Mouse (Mus musculus): ENCODE measurements around the gene Snrnp35. TPM values are rescaled to one million over a fixed set of nuclear protein-coding genes. Genes with fewer than 3 reads are reported as not detected.
A peak's percentile ranks its signal among the peaks of the same experiment; 100 is the strongest.

Gene Snrnp35
- polyA plus RNA-seq, 1 experiment, result 1.7 TPM

- no peak for DNase-seq (ENCODE audit: low read depth in 1 of 2, low spot score in 2 of 2)
- WGBS, result 93% methylated on average over 4 of the region's 4 CpGs
- Histone ChIP-seq H3K27ac (ENCODE audit: insufficient read depth, low read length) (no peak overlapping the region), H3K27me3 (ENCODE audit: control insufficient read depth, insufficient read depth, low read length) (no peaks in the 10 kb centered on the region), H3K4me1 (ENCODE audit: control insufficient read depth, insufficient read depth, insufficient read length) (peaks cover 8% of the 10 kb centered on the region; the same call in 1 of the 2 replicates), H3K4me3 (ENCODE audit: extremely low read depth, insufficient read depth, insufficient read length) (no peak overlapping the region), H3K36me3 (ENCODE audit: control insufficient read depth, insufficient read depth, low read length) (no peaks in the 10 kb centered on the region)
- TF ChIP-seq POLR2A (IDR thresholded peaks at IDR 0.05; ENCODE audit: low read depth, low read length) (no peak), CTCF (IDR thresholded peaks at IDR 0.05; ENCODE audit: extremely low read depth, insufficient read depth, insufficient read length, insufficient replicate concordance) (no peak)
Measured at GRCm38 (mm10) chr5:124491732-124492131, 8.8 kb downstream of the Snrnp35 start.

GRCm38 (mm10) chr5:124492618-124493017 is 9.7 kb downstream of the Snrnp35 start:
- Histone ChIP-seq H3K36me3 (ENCODE audit: control insufficient read depth, insufficient read depth, low read length) (no peaks in the 10 kb centered on the region), H3K4me3 (ENCODE audit: extremely low read depth, insufficient read depth, insufficient read length) (no peak overlapping the region), H3K27me3 (ENCODE audit: control insufficient read depth, insufficient read depth, low read length) (no peaks in the 10 kb centered on the region), H3K27ac (ENCODE audit: insufficient read depth, low read length) (no peak overlapping the region), H3K4me1 (ENCODE audit: control insufficient read depth, insufficient read depth, insufficient read length) (peaks cover 9% of the 10 kb centered on the region; the same call in 1 of the 2 replicates)
- TF ChIP-seq POLR2A (IDR thresholded peaks at IDR 0.05; ENCODE audit: low read depth, low read length) (no peak), CTCF (IDR thresholded peaks at IDR 0.05; ENCODE audit: extremely low read depth, insufficient read depth, insufficient read length, insufficient replicate concordance) (no peak)
- WGBS, result 54% methylated on average over 4 of the region's 4 CpGs
- DNase-seq (ENCODE audit: low read depth in 1 of 2, low spot score in 2 of 2), result no peak

- Histone ChIP-seq H3K27me3 (ENCODE audit: control insufficient read depth, insufficient read depth, low read length) (no peaks in the 10 kb centered on the region), H3K4me3 (ENCODE audit: extremely low read depth, insufficient read depth, insufficient read length) (no peak overlapping the region), H3K27ac (ENCODE audit: insufficient read depth, low read length) (no peak overlapping the region), H3K4me1 (ENCODE audit: control insufficient read depth, insufficient read depth, insufficient read length) (peaks cover 14% of the 10 kb centered on the region; the same call in 1 of the 2 replicates), H3K36me3 (ENCODE audit: control insufficient read depth, insufficient read depth, low read length) (no peaks in the 10 kb centered on the region)
- WGBS, result 39% methylated on average over 11 of the region's 11 CpGs
- DNase-seq (ENCODE audit: low read depth in 1 of 2, low spot score in 2 of 2), result peak; percentile 38 to 54
- TF ChIP-seq CTCF (IDR thresholded peaks at IDR 0.05; ENCODE audit: extremely low read depth, insufficient read depth, insufficient read length, insufficient replicate concordance) (peak; percentile 45; the same call in 1 of the 2 replicates), POLR2A (IDR thresholded peaks at IDR 0.05; ENCODE audit: low read depth, low read length) (no peak)
Measured at GRCm38 (mm10) chr5:124493455-124493854, 10.5 kb downstream of the Snrnp35 start.

GRCm38 (mm10) chr5:124495547-124495946 is 12.6 kb downstream of the Snrnp35 start:
- TF ChIP-seq POLR2A (IDR thresholded peaks at IDR 0.05; ENCODE audit: low read depth, low read length), result no peak
- TF ChIP-seq CTCF (IDR thresholded peaks at IDR 0.05; ENCODE audit: extremely low read depth, insufficient read depth, insufficient read length, insufficient replicate concordance), result no peak
- Histone ChIP-seq H3K4me1 (ENCODE audit: control insufficient read depth, insufficient read depth, insufficient read length) (peaks cover 16% of the 10 kb centered on the region; the same call in 1 of the 2 replicates), H3K27me3 (ENCODE audit: control insufficient read depth, insufficient read depth, low read length) (no peaks in the 10 kb centered on the region), H3K27ac (ENCODE audit: insufficient read depth, low read length) (no peak overlapping the region), H3K36me3 (ENCODE audit: control insufficient read depth, insufficient read depth, low read length) (no peaks in the 10 kb centered on the region), H3K4me3 (ENCODE audit: extremely low read depth, insufficient read depth, insufficient read length) (no peak overlapping the region)
- DNase-seq (ENCODE audit: low read depth in 1 of 2, low spot score in 2 of 2), result no peak
- 63% methylated on average over 7 of the region's 7 CpGs for WGBS

- Histone ChIP-seq H3K27me3 (ENCODE audit: control insufficient read depth, insufficient read depth, low read length) (no peaks in the 10 kb centered on the region), H3K36me3 (ENCODE audit: control insufficient read depth, insufficient read depth, low read length) (no peaks in the 10 kb centered on the region), H3K4me3 (ENCODE audit: extremely low read depth, insufficient read depth, insufficient read length) (no peak overlapping the region), H3K27ac (ENCODE audit: insufficient read depth, low read length) (peak overlapping the region; percentile 65), H3K4me1 (ENCODE audit: control insufficient read depth, insufficient read depth, insufficient read length) (peaks cover 19% of the 10 kb centered on the region; the same call in 1 of the 2 replicates)
- WGBS, result 35% methylated on average over 15 of the region's 15 CpGs
- DNase-seq (ENCODE audit: low read depth in 1 of 2, low spot score in 2 of 2), result peak; percentile 51 to 81
- no peak for TF ChIP-seq CTCF (IDR thresholded peaks at IDR 0.05; ENCODE audit: extremely low read depth, insufficient read depth, insufficient read length, insufficient replicate concordance)
- no peak for TF ChIP-seq POLR2A (IDR thresholded peaks at IDR 0.05; ENCODE audit: low read depth, low read length)
Measured at GRCm38 (mm10) chr5:124496614-124497514, 13.9 kb downstream of the Snrnp35 start.

- DNase-seq (ENCODE audit: low read depth in 1 of 2, low spot score in 2 of 2), result no peak
- H3K4me3 ChIP-seq (ENCODE audit: extremely low read depth, insufficient read depth, insufficient read length), result no peak overlapping the region
- TF ChIP-seq CTCF (IDR thresholded peaks at IDR 0.05; ENCODE audit: extremely low read depth, insufficient read depth, insufficient read length, insufficient replicate concordance), result no peak
- no peak for TF ChIP-seq POLR2A (IDR thresholded peaks at IDR 0.05; ENCODE audit: low read depth, low read length)
- H3K36me3 ChIP-seq (ENCODE audit: control insufficient read depth, insufficient read depth, low read length), result no peaks in the 10 kb centered on the region
- H3K27me3 ChIP-seq (ENCODE audit: control insufficient read depth, insufficient read depth, low read length), result no peaks in the 10 kb centered on the region
- H3K4me1 ChIP-seq (ENCODE audit: control insufficient read depth, insufficient read depth, insufficient read length), result peaks cover 15% of the 10 kb centered on the region; the same call in 1 of the 2 replicates
- 38% methylated on average over 9 of the region's 9 CpGs for WGBS
- H3K27ac ChIP-seq (ENCODE audit: insufficient read depth, low read length), result peak overlapping the region; percentile 37
Measured at GRCm38 (mm10) chr5:124498221-124498876, 15.4 kb downstream of the Snrnp35 start.
